Mouse (Mus musculus): ENCODE data around the gene Mgll. TPM values are rescaled to one million over a fixed set of nuclear protein-coding genes. Genes with fewer than 3 reads are reported as not detected.

The Mgll gene
- polyA plus RNA-seq, 1 experiment from 2014 or later: 65.4 TPM

DNA sequence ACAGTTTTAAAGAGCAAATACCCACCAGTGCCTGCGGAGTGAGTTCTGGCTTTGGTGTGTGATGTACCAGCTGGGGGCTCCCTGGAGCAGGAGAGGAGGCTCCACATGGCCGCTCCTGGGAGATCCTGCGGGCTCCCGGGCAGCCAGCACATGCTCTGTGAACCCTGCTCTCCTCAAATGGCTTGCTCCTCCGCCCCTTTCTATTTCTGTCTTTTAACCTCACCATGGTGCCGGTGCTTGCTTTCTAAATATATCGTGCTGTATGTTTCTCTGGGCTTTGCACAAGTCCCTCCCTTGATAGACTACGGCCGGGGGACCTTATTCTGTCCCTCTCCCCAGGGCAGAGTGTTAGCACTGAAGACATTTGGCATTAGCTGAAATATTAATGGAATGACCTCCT lies 133.0 kb downstream of the Mgll start:
- Histone ChIP-seq H3K4me1 (replicated peaks; ENCODE audit: control insufficient read depth, insufficient read depth, low read length) (no peaks in the 10 kb centered on the region), H3K9me3 (ENCODE audit: control insufficient read depth) (no peaks in the 10 kb centered on the region), H3K27me3 (replicated peaks; ENCODE audit: control insufficient read depth, insufficient read depth, low read length) (no peaks in the 10 kb centered on the region), H3K4me3 (ENCODE audit: low read depth, low read length) (no peak overlapping the region), H3K27ac (ENCODE audit: low read depth, low read length) (no peak overlapping the region), H3K36me3 (ENCODE audit: control insufficient read depth, insufficient read depth) (no peaks in the 10 kb centered on the region; the same call in 1 of the 2 replicates), H3K9ac (ENCODE audit: low read depth, low read length) (no peak overlapping the region), H3K4me2 (replicated peaks; ENCODE audit: low read depth) (no peak overlapping the region)
- peak; percentile 54 for TF ChIP-seq CTCF (IDR thresholded peaks at IDR 0.05; ENCODE audit: low read depth)
- no peak for ATAC-seq
- WGBS: 40% methylated on average over 9 of the region's 9 CpGs

DNA sequence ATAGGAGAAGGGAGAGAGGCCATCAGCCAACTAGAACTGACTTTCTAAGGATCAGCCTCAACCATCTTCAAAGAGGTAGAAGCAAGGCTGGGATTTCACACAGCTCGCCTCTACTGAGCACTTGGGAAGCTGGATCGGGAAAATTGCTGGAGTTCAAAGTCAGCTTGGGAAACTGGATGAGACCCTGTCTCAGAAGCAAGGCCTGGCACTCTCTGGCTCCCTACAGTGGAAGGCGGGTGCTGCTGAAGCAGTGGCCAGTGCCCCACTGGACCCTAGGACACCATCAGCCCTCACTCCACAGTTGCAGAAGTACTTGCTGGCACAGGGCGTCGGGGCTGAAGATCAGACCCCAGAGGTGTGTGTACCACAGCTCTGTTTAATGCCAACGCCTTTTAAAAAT lies 133.6 kb downstream of the Mgll start:
- Histone ChIP-seq H3K4me3 (ENCODE audit: low read depth, low read length) (no peak overlapping the region), H3K4me2 (replicated peaks; ENCODE audit: low read depth) (no peak overlapping the region), H3K27ac (ENCODE audit: low read depth, low read length) (no peak overlapping the region), H3K9ac (ENCODE audit: low read depth, low read length) (no peak overlapping the region), H3K4me1 (replicated peaks; ENCODE audit: control insufficient read depth, insufficient read depth, low read length) (no peaks in the 10 kb centered on the region), H3K9me3 (ENCODE audit: control insufficient read depth) (no peaks in the 10 kb centered on the region), H3K27me3 (replicated peaks; ENCODE audit: control insufficient read depth, insufficient read depth, low read length) (no peaks in the 10 kb centered on the region), H3K36me3 (ENCODE audit: control insufficient read depth, insufficient read depth) (no peaks in the 10 kb centered on the region; the same call in 1 of the 2 replicates)
- TF ChIP-seq CTCF (IDR thresholded peaks at IDR 0.05; ENCODE audit: low read depth): no peak
- 86% methylated on average over 6 of the region's 6 CpGs for WGBS
- no peak for ATAC-seq

DNA sequence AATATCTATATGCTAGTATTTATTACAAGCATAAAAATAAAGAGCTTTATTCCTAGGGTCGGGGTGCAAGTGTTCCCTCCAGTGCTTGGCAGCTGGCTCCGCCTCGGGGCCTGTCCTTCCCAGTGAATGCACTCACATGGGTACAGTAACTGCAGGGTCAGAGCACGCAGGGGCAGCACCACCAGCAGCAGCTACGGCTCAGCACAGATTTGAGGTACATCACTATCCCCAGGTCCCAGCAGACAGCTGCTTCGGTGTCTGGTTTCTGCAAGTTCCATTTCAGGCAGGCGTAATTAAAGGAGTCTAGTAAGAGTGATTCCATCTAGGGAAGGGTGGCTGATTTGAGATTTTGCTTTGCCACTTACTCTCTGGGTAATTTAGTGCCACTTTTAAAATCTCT lies 134.1 kb downstream of the Mgll start:
- Histone ChIP-seq H3K4me3 (ENCODE audit: low read depth, low read length) (no peak overlapping the region), H3K4me2 (replicated peaks; ENCODE audit: low read depth) (no peak overlapping the region), H3K27ac (ENCODE audit: low read depth, low read length) (no peak overlapping the region), H3K9me3 (ENCODE audit: control insufficient read depth) (no peaks in the 10 kb centered on the region), H3K4me1 (replicated peaks; ENCODE audit: control insufficient read depth, insufficient read depth, low read length) (no peaks in the 10 kb centered on the region), H3K27me3 (replicated peaks; ENCODE audit: control insufficient read depth, insufficient read depth, low read length) (no peaks in the 10 kb centered on the region), H3K36me3 (ENCODE audit: control insufficient read depth, insufficient read depth) (no peaks in the 10 kb centered on the region; the same call in 1 of the 2 replicates), H3K9ac (ENCODE audit: low read depth, low read length) (no peak overlapping the region)
- 72% methylated on average over 7 of the region's 7 CpGs for WGBS
- no peak for ATAC-seq
- TF ChIP-seq CTCF (IDR thresholded peaks at IDR 0.05; ENCODE audit: low read depth): no peak

DNA sequence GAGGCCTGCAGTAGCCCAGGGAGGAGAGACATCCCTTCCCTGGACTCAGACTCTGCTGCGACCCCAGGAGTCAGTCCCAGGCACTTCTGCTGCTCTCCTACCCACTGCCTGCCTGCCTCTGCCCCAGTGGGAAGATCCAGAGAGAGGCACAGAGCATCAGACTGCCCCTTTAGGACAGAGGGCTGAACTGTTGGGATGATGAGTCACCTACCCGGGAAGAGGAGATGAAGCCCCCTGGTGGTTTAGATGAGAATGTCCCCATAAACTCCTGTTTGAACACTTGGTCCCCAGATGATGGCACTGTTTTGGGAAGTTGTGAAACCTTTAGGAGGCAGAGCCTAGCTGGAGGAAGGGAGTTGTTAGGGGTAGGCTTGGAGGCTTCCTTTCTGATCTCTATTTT lies 136.7 kb downstream of the Mgll start:
- WGBS: 18% methylated on average over 2 of the region's 2 CpGs
- Histone ChIP-seq H3K4me2 (replicated peaks; ENCODE audit: low read depth) (no peak overlapping the region), H3K27me3 (replicated peaks; ENCODE audit: control insufficient read depth, insufficient read depth, low read length) (no peaks in the 10 kb centered on the region), H3K9me3 (ENCODE audit: control insufficient read depth) (no peaks in the 10 kb centered on the region), H3K27ac (ENCODE audit: low read depth, low read length) (no peak overlapping the region), H3K4me3 (ENCODE audit: low read depth, low read length) (no peak overlapping the region), H3K36me3 (ENCODE audit: control insufficient read depth, insufficient read depth) (no peaks in the 10 kb centered on the region; the same call in 1 of the 2 replicates), H3K9ac (ENCODE audit: low read depth, low read length) (no peak overlapping the region), H3K4me1 (replicated peaks; ENCODE audit: control insufficient read depth, insufficient read depth, low read length) (no peaks in the 10 kb centered on the region)
- peak; percentile 88 for TF ChIP-seq CTCF (IDR thresholded peaks at IDR 0.05; ENCODE audit: low read depth)
- peak; percentile 62 for ATAC-seq

DNA sequence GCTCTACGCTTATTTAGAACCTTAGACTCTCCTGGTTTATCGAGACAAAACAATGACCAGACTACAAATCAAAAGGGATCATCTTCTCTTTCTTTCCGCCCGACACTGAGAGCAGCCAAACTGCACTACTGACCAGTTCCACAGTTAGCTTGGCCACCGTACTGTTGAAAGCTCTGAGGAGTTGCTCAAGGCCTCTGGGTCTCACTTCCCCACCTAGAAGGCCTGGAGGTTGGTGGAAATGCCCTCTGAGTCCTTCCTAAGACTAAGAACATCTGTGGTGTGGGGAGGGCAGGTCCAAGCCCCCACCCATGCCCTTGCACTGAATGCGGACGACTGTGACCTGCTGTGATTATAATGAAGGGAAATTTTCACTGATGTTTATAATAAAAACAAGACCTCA lies 141.5 kb downstream of the Mgll start:
- no peaks in the 10 kb centered on the region for H3K9me3 ChIP-seq (ENCODE audit: control insufficient read depth)
- no peak overlapping the region for H3K4me2 ChIP-seq (replicated peaks; ENCODE audit: low read depth)
- no peak overlapping the region for H3K9ac ChIP-seq (ENCODE audit: low read depth, low read length)
- H3K4me3 ChIP-seq (ENCODE audit: low read depth, low read length): no peak overlapping the region
- H3K27ac ChIP-seq (ENCODE audit: low read depth, low read length): no peak overlapping the region
- no peak for ATAC-seq
- no peaks in the 10 kb centered on the region for H3K4me1 ChIP-seq (replicated peaks; ENCODE audit: control insufficient read depth, insufficient read depth, low read length)
- no peaks in the 10 kb centered on the region for H3K27me3 ChIP-seq (replicated peaks; ENCODE audit: control insufficient read depth, insufficient read depth, low read length)
- WGBS: 78% methylated on average over 7 of the region's 7 CpGs
- TF ChIP-seq CTCF (IDR thresholded peaks at IDR 0.05; ENCODE audit: low read depth): no peak
- H3K36me3 ChIP-seq (ENCODE audit: control insufficient read depth, insufficient read depth): no peaks in the 10 kb centered on the region; the same call in 1 of the 2 replicates

DNA sequence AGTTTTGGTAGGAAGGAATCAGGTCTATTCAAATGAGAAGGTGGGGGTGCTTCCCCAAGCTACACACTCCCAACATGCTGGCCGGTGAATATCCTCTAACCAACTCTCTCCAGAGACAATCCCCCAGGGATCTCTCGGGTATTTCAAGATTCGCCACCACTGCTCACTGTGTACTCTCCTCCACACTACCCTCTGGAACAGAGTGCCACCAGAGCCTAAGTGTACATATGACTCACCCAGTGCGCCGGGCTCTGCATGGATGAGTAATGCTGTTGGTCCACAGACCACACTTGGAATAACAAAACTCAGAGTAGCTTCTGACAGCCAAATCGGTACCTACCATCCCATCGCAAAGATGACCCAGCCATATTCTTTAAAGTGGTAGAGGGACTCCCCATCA lies 145.2 kb downstream of the Mgll start:
- Histone ChIP-seq H3K36me3 (ENCODE audit: control insufficient read depth, insufficient read depth) (no peaks in the 10 kb centered on the region; the same call in 1 of the 2 replicates), H3K4me2 (replicated peaks; ENCODE audit: low read depth) (no peak overlapping the region), H3K27me3 (replicated peaks; ENCODE audit: control insufficient read depth, insufficient read depth, low read length) (peaks cover 10% of the 10 kb centered on the region), H3K4me1 (replicated peaks; ENCODE audit: control insufficient read depth, insufficient read depth, low read length) (no peaks in the 10 kb centered on the region; the same call in none of the 2 replicates), H3K9ac (ENCODE audit: low read depth, low read length) (no peak overlapping the region), H3K4me3 (ENCODE audit: low read depth, low read length) (no peak overlapping the region), H3K9me3 (ENCODE audit: control insufficient read depth) (no peaks in the 10 kb centered on the region), H3K27ac (ENCODE audit: low read depth, low read length) (no peak overlapping the region)
- TF ChIP-seq CTCF (IDR thresholded peaks at IDR 0.05; ENCODE audit: low read depth): no peak
- ATAC-seq: no peak
- WGBS: 82% methylated on average over 7 of the region's 7 CpGs

DNA sequence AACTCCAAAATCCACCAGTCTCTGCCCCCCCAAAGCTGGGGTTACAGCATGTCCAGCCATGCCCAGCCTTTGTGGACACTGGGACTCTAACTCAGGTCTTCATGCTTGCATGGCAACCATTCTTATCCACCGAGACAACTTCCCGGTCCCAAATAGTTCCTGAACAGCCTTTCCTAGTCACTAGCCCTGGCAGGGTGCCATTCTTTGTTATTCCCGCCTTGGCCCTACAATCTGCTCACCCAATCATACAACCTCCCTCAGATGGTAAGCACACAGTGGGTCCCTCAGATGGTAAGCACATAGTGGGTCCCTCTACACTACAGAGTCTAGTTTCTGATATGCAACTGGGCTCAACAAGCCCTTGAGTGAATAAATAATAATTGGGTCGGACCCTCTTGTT lies 146.4 kb downstream of the Mgll start:
- Histone ChIP-seq H3K27ac (ENCODE audit: low read depth, low read length) (no peak overlapping the region), H3K27me3 (replicated peaks; ENCODE audit: control insufficient read depth, insufficient read depth, low read length) (peaks cover 13% of the 10 kb centered on the region), H3K4me1 (replicated peaks; ENCODE audit: control insufficient read depth, insufficient read depth, low read length) (no peaks in the 10 kb centered on the region; the same call in none of the 2 replicates), H3K9ac (ENCODE audit: low read depth, low read length) (no peak overlapping the region), H3K36me3 (ENCODE audit: control insufficient read depth, insufficient read depth) (no peaks in the 10 kb centered on the region), H3K4me3 (ENCODE audit: low read depth, low read length) (no peak overlapping the region), H3K9me3 (ENCODE audit: control insufficient read depth) (no peaks in the 10 kb centered on the region), H3K4me2 (replicated peaks; ENCODE audit: low read depth) (no peak overlapping the region)
- no peak for TF ChIP-seq CTCF (IDR thresholded peaks at IDR 0.05; ENCODE audit: low read depth)
- ATAC-seq: no peak
- WGBS: 64% methylated on average over 4 of the region's 4 CpGs

Data from intestine, postnatal 0 days (tissue).